Mouse (Mus musculus) heart, adult 11 months (tissue): ENCODE results near the gene Pabpn1.
A peak's percentile ranks its signal among the peaks of the same experiment; 100 is the strongest.

ENCODE experiments used
- DNase-seq: peaks from one replicate; pipeline ENCODE4 v3.0.0; 2022

Gene Pabpn1

DNA sequence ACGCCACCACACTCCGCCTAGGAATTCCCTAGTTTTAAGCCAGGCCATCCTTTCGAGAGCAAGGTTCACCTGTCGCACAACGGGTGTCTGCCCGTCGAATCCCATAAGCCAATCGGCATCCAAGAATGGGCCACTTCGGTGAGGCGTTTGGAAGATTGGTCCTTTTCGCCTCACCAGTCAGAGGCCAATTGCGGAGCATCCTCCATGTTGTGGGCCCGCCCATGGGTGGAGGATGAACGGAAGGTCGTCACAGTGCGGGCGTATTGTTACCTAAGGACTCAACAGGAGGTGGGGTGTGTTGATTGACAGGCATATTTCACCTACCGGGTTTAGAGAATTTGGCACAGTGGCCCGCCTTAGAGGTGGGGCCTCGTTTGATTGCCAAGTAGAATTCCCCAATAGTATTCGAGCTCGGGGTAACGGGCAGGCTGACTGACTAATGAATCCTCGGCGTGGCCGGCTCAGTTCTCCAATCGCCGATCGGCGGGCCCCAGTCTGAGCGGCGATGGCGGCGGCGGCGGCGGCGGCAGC, 1.4 kb downstream of the Pabpn1 start:
- peak; percentile 100 for DNase-seq

DNA sequence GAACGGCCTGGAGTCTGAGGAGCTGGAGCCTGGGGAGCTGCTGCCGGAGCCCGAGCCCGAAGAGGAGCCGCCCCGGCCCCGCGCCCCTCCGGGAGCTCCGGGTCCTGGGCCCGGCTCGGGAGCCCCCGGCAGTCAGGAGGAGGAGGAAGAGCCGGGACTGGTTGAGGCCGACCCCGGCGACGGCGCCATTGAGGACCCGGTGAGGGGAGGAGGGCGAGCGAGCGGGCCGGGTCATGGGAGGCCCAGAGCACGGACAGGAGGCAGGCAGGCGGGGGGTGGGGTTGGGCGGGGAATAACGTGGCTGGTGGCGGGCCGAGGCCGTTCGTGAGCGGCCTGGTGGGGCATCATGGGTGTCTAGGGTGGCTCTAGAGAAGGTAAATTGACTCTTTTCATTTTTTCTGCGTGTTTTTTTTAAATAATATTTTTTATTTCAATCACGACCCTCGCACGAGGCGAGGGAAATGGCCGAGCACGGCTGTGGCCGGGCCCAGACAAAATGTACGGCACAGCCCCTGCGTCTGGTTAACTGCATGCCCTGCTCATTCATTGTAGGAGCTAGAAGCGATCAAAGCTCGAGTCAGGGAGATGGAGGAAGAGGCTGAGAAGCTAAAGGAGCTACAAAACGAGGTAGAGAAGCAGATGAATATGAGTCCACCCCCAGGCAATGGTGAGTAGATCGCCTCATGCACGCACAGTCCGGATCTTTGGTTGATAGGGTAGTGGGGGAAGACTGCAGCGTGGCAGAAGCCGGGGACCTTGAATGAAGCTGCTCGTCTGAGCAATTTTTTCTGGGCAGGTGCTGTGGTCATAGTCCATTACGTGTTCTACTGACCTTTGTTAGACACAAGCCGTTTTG, 2.2 kb downstream of the Pabpn1 start:
- DNase-seq, result peak; percentile 91

DNA sequence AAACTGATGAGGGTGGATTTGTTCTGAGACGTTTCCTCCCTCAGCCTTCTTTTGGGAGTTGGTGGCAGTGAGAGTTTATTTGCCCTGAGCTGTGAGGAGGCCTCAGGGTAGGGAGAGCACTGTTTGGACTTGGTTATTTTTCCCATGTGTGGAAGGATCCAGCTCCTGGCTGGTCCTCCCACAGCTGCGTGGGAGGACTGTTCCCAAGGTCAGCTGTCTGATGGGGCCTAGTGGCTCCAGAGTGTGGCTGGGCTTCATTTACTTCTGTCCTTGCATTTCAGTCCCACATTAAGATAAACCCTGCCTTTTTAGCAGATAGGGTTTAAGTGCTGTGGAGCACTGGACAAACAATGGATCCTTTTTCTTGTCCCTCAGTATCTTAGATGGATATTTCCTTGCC, 5.1 kb downstream of the Pabpn1 start:
- DNase-seq, result no peak

DNA sequence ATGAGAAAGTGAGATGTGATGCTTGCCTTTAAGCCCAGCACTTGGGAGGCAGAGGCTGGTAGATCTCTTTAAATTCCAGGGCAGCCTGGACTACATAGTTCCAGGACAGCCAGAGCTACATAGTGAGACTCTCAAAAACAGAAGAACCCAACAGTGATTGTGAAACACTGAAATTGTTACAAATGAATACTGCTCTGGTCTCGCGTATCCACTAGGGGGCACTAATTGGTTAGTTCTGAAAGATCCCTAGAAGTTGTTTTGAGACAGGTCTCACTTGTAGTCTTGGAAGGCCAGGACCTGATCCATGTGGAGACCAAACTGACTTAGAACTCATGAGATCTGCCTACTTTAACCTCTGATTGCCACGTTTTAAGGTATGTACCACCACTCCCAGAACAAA, 8.1 kb downstream of the Pabpn1 start:
- peak; percentile 93 for DNase-seq

DNA sequence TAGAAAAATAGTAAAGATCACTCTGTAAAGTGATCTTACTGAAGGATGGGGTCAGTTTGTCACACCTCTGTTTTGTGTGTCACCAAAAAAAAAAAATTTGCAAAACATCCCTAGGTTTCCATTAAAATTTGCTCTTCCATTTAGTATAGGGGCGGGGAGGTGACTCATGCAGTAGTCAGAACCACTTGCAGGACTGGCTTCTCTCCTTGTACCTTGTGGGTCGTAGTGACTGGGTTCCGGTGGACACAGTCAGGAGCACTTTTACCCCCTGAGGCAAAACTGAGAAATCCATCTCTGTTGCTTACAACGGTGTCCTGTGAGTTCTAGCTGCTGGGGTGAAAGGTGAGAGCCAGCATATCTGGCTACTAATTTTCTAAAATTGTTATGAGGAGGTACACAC, 11.3 kb downstream of the Pabpn1 start:
- DNase-seq, result no peak

DNA sequence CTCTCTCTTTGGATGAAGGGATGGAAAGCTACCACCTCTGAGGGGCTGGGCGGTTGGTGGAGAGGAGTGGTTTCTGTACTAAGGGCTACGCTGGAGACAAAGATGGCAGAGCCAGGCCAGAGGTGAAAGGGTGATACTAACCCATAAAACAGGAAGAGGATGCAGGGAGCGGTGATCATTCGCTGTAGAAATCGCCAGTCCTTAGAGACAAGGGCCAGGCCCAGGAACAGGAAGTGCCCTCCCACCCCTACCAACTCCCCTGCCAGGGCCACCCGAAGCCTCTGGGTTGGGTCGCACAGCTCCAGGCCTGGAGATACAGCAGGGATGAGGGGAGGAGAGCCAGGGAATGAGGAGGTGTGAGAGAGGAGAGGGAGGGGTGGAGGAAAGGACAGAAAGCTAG, 16.4 kb downstream of the Pabpn1 start:
- DNase-seq, result no peak

DNA sequence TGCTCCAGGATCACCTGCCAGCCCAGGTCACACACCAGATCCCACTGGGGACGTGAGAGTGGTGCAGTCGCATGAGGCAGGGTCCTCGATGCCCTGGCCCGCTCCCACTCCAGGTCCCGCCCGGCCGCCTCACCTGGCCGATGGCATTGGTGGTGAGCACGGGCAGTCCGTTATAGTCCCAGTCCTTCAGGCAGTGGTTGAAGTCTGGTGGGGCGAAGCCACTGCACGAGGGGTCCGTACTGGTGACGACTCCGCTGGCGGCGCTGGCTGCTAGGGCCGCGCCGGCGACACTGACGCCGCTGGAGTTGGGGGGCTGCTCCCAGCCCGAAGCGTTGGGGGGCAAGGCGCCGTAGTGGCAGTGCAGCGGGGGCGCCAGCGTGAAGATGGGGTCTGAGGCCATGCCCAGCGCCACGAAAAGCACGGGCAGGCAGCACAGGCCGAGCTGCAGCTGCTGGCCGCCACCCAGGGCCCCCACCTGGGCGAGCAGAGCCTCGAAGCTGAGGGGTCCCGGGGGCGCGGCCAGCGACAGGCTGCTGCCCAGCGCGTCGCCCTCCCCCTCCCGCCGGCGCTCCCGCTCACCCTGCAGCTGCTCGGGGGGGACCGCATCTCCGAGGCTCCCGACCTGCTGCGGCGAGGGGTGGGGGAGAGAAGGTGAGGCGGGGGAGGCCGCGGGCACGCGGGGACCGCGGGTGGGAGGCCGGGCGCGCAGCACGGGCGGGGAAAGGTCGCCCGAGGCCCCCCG, 20.0 kb downstream of the Pabpn1 start:
- DNase-seq, result peak; percentile 92

DNA sequence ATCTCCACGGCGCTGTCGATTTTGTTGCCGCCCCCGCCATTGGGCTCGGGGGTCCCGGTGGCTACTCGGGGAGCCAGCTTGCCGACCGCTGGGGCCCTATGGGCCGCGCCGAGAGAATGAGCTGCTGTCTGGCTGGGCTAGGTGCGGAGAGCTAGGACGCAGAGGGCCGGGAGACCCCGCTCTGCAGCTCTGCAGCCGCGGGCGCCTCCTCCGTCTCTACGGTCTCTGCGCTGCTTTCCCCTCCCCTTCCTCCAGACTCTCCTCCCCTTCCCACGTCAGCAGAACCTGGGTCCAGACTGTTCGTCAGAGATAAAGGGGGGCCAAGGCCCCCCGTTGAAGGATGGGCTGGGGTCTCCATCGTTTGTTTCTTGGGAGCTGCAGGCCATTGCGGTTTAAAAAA, 20.6 kb downstream of the Pabpn1 start, which contains the start of gene Slc22a17:
TSS of gene Slc22a17 (minus strand) at position 247 of the 400 bp plus-strand sequence.
- peak; percentile 98 for DNase-seq

DNA sequence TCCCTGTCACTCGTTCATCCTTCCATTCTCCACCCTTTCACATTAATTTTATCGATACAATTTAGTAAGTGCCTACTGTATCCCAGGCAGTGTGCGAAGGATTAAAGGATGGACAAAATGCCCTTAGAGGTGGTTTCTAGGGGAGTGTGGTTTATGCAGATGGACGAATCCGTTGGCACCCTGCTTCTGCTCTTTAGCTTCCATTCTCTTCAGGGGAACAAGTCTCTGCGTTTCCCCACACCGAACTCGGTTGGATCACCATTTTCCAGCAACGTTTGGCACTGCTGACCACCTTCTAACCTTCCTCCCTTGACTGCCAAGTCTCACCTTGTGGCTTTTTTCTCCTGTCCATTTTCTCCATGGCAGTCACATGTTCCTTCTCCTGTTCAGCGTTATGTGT, 21.0 kb downstream of the Pabpn1 start:
- DNase-seq, result no peak

DNA sequence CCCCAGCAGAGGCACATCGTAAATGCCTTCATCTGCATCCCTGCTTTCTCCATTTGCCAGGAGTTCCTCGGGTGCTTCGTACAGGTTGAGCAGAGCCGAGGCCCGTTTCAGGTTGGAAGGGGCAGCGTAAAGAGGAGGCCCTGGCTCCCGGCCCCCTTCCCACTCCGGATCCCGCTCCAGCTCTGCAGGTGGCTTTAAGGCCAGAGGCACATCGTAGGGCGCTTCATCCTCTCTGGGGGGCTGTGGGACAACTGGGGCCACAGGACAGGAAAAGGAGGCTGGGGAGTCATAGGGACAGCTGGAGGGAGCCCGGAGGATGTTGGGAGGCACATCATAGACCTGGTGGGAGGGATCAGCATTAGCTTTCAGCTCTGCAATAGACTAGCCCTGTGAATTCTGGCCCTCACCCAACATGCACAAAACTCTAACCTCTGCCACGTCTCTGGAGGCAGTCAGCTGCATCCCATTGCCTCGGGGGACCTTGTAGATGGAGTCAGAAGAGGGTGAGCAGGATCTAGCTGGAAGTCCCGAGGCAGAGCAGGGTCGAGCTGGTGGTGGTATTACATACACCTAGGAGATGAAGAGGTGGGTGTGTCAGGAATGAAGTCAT, 27.9 kb downstream of the Pabpn1 start:
- DNase-seq, result peak; percentile 91

DNA sequence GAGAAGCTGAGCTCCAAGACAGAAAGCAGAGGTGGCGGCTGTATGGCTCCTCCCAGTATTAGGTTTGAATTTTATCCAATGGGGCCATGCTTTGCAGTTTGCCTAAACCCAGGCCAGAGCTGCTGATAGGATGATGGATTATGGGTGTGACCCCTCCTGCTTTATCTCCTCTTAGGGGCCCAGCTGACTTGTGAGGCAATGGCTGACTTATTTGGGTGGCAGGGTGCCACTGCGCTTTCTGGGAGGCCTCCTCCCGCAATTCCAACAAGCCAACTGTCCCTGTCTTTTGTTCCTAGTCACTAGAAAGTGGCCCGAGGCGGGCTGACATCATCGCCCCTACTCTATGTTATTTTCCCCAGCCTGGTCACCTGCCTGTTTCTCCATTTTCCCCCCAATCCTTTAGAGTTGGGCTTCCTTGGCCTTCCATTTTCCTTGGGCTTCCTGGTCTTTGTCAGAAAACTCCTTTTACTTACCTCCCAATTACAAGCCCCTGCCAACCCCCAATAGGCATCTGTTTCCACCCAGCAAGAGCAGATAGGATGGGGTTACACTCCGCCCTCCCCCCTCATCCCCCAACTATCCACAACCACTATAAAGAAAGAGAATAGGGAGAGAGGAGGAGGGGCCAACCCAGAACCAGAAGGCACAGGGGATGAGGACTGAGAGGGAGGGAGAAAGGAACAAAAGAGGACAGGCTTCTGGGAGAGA, 32.5 kb downstream of the Pabpn1 start:
- peak; percentile 98 for DNase-seq

DNA sequence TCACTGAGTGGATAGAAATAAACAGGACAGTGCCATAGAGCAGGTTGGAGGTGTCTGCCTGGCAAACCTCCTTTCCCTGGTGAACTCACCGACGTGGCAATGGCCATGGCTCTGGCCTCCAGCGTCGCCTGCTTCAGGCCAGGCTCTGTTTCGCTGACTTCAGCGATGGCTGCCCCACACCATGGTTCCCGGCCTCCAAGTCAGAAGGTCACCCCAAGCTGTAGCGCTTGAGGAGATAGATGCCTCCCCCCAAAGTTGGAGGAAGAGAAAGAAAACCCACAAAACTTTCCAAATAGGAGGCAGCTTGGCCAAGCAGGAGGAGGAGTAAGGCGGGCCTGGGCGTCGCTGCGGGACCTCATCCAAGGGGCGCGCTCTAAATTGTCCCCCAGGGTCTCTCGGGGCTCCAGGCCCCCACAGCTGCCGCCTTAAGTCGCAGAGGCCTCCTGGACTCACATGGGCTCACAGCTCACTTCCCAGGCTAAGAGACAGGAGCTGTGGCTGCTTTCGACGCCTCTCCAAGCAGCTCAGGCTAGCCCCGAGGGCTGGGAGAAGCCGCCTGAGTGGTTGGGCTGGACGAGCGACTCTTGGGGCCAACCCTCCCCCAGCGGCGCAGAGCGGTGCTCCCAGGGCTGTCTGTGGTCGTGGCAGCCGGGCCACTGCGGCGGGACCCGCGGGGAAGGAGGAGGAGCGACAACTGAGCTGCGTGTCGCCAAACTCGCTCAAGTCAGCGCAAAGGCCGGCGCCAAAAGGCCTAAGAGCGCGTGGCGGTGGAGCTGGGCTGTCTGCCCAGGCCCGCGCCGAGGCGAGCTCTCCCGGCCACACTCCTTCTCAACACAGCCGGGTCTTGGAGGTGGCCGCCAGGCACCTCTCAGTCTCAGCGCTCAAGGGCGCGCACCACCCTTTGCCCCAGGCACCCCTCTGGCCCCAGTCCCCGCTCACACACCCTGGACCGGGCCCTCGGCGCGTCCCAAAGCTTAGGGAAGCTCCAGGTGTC, 33.3 kb downstream of the Pabpn1 start, which contains the start of gene Efs:
TSS of gene Efs (minus strand) at position 778 of the 994 bp plus-strand sequence.
- peak; percentile 98 for DNase-seq

DNA sequence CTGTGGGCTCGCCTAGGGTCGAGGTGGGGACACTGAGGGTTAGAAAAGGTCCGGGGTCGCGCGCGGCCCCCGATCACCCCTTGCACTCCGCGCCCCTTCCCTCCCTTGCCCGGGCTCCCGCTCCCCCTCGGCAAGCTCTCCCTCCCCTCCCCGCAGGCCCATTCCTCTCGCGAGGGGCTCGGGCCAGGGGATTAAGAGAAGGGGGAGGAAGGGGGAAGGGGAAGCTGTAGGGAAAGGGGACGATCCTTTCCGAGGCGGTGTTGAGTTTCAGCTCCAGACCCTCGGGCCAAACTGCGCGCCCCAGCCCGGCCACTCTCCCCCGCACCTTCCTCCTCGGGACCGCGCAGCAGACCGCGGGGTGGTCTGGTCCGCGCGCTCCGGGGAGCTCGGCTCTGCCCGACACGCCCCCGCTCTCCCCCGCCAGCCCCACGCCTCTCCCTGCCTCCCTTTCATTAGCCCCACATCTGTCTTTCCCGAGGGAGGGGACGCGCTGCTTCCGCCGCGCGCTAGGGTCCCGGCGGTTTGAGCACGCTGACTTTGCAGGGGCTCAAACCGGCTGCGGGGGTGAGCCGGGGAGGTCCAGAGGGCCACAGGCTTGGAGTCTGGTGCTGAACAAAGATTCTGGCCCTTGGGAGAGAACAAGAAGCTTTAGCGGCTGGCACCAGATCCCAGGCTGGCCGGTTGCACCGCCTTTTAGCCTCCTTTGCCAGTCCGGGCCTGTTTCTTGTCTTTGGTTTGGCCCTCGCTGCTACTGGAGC, 34.3 kb downstream of the Pabpn1 start:
- peak; percentile 98 for DNase-seq

DNA sequence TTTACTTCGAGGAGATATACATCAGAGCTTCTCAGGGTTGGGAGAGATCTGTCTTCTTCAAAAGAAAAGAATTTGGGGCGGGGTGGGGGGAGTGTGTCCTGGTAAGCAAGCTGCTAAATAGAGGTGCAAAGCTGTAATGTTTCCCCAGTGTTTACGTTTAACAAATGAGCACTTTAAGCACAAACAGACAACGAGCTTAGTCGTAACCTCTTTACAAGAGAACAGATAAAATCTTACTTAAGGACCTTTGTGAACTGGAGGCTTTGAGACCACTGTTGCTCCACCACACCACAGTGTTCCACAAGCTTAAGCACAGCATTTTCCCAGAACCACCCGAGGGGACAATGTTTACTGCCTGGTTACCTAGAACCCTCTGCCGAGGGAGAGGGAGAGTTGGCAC, 35.0 kb downstream of the Pabpn1 start:
- DNase-seq, result no peak

DNA sequence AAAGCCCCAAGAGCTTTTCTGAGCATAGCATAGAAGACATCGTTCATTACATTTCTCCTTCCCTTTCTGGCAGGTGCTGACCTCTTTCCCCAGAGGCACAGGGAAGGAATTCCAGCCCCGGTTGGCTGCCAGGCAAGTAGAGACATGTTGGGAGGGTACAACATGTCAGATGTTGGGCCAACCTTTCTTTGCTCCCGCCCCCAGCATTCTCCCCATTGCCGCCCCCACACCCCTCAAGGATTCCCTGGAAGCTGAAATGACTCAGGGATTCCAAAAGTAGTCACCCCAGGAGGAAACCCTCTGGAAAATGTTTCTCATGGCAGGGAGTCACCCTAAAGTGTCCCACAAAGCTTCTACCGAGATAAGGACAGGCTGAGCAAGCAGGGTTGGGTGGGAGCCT, 37.5 kb downstream of the Pabpn1 start:
- DNase-seq, result no peak

DNA sequence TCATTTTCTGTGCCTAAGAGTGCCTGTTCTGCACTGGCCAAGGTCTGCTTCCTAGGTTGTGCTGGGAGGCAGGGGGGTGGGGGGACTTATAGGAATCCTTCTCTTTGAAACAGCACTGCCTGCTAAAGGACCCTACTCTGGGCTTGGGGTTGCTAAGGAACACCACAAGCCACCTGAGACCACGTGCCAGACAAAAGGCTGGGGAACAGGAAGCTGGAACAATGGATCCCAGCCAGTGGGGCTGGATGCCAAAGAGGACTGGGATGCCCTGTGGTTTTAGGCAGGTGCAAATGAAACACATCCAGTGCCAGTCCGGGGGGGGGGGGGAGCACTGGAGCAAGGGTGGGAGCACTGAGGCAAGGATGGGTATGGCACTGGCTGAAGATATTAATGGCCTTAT, 38.1 kb downstream of the Pabpn1 start:
- DNase-seq, result no peak

DNA sequence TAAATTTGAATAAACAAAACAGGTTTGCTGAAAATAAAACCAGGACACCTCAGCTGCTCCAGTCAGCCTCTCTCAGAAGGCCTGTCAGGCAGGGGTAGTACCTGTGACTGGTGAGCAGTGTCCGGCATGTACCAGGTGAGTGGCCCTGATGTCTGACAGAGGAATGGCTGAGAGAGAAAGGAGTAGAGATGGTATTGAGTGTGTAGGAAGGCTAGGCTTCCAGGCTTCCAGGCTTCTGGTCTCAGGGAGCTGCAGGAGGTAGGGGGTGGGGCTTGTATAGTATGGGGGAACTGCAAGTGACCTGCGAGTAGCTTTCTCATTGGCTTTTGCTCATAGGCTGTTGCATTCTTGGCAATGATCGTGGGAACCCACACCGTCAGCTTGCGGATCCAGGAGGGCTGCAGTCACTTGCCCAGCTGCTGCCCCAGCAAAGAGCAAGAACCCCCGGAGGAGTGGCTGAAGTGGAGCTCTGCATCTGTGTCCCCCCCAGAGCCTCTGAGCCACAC, 40.4 kb downstream of the Pabpn1 start, which contains the start of gene Il25:
TSS of gene Il25 (plus strand) at position 51 of the 506 bp plus-strand sequence.
- DNase-seq, result no peak

DNA sequence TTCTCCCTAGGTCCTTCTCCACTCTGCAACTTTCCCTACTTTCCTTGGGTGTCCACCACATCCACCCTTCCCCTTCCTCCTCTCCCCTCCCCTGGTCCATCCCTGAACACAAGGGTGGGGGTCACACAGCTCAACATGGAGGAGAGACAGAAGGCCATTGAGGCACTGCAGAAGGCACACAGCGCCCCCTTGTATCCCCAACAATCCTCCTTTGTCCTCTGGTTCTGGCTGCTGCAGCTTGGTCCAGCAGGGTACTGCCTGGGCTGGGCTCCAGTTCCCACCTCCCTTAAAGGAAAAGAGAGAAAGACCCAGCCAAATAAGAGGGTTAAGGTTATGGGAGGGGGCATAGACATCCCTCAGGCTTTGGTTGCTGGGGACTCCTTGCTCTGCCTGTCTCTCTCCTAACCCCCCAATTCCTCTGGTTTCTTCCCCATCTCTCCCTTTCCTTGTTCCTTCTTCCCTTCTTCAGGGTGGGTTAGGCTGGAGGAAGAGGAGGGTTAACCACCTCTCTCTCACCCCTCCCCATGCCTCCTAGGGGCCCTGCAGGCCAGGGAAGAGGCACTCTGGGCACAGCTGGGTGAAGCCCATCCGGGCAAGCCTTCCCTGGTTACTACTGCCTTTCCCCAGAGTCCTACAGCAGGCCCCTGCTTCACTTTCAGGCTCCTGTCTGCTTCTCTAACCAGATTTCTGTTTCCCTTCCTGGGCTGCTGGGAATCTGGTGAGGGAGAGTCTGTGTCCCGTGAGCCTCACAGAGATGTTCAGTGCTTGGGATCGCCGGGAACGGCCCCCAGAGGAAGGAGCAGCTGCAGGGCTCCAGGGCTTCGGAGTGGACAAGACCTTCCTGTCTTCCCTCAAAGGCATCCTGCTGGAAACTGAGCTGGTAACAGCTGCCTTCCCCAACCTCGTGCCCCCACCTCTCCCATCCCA, 43.9 kb downstream of the Pabpn1 start, which contains the start of gene Cmtm5:
TSS of gene Cmtm5 (plus strand) at position 358 of the 927 bp plus-strand sequence.
- no peak for DNase-seq

DNA sequence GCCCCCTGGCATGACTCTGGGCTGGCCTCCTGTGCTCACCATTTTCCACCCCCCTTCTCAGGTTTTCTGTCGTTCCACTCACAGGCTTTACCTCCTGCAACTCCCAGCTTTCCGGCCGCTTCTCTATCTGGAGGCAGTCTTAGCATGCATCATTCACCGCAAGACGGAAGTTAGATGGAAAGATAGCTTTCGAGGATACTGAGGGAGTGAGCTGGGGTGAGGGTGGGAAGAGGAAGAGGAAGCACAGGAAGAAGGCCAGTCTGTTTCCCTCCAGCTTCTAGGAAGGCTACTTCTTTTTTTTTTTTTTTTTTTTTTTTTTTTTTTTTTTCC, 44.5 kb downstream of the Pabpn1 start:
- no peak for DNase-seq
